Comparison of ENCODE assay signal across 7 mouse cellular contexts in the genomic region with DNA sequence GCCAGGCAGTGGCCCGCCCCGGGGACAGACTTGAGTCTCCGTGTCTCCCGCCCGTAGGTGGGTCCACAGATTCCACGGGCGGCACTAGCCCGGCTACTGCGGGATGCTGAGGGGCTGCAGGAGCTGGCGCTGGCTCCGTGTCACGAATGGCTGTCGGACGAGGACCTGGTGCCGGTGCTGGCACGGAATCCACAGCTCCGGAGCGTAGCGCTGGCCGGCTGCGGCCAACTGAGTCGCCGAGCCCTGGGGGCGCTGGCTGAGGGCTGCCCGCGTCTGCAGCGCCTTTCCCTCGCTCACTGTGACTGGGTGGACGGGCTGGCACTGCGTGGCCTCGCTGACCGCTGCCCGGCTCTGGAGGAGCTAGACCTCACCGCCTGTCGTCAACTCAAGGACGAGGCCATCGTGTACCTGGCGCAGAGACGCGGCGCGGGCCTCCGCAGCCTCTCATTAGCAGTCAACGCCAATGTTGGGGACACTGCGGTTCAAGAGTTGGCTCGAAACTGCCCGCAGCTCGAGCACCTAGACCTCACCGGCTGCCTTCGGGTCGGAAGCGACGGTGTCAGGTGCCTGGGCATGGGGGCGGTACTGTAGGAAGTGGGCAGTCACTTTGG. TPM values are rescaled to one million over a fixed set of nuclear protein-coding genes. Genes with fewer than 3 reads are reported as not detected.
A peak's percentile ranks its signal among the peaks of the same experiment; 100 is the strongest.
DNase-seq lines count a peak whose midpoint lies in the region; ATAC-seq and TF ChIP-seq lines count a peak whose summit lies in the region.

No protein-coding gene starts in this region.

- DNase-seq in heart, postnatal 0 days (ENCODE audit: low spot score) = no peak
- DNase-seq in liver, embryonic 11.5 days (ENCODE audit: low spot score) = no peak
- no peak for DNase-seq in embryo, embryonic 10.5 days (ENCODE audit: low spot score)

- peak overlapping the region; percentile 97 for H3K4me3 ChIP-seq in megakaryocyte, embryonic 14.5 days (replicated peaks)
- peak overlapping the region; percentile 67 for H3K4me3 ChIP-seq in cortical plate, adult 2 months (ENCODE audit: insufficient read depth, low read length)
- peak overlapping the region; percentile 63 for H3K4me3 ChIP-seq in heart, postnatal 0 days (ENCODE audit: low read depth, low read length)
- peak overlapping the region; percentile 72 for H3K4me3 ChIP-seq in liver, embryonic 11.5 days (ENCODE audit: low read depth, low read length)
- H3K4me3 ChIP-seq in stomach, embryonic 15.5 days (replicated peaks) = peak overlapping the region; percentile 51

- TF ChIP-seq EP300 in heart, postnatal 0 days (IDR thresholded peaks at IDR 0.05; ENCODE audit: low read depth) = no peak

- ATAC-seq in megakaryocyte, adult 5-6 weeks (ENCODE audit: poor library complexity, severe bottlenecking) = no peak
- no peak for ATAC-seq in heart, postnatal 0 days (ENCODE audit: insufficient read depth, low read depth)
- ATAC-seq in liver, embryonic 11.5 days (replicated peaks; ENCODE audit: low FRiP score) = 0 out of 2 replicates have a peak, but pooled peaks have one; percentile 1
- no peak for ATAC-seq in stomach, embryonic 15.5 days (ENCODE audit: insufficient read depth, low FRiP score, low read depth)

- H3K4me1 ChIP-seq in megakaryocyte, embryonic 14.5 days = peaks cover 49% of the 10 kb centered on the region
- no peaks in the 10 kb centered on the region for H3K4me1 ChIP-seq in cortical plate, adult 2 months (ENCODE audit: control insufficient read depth, insufficient read depth, low read length)
- H3K4me1 ChIP-seq in heart, postnatal 0 days (ENCODE audit: control insufficient read depth, insufficient read depth) = peaks cover 10% of the 10 kb centered on the region
- peaks cover 26% of the 10 kb centered on the region for H3K4me1 ChIP-seq in liver, embryonic 11.5 days (replicated peaks; ENCODE audit: control insufficient read depth, insufficient read depth, low read length)
- H3K4me1 ChIP-seq in stomach, embryonic 15.5 days = peaks cover 26% of the 10 kb centered on the region

- TF ChIP-seq CTCF in cortical plate, adult 2 months (IDR thresholded peaks at IDR 0.05; ENCODE audit: extremely low read depth, insufficient read depth, low read length) = no peak
- TF ChIP-seq CTCF in heart, postnatal 0 days (IDR thresholded peaks at IDR 0.05; ENCODE audit: low read depth) = no peak

- peak overlapping the region; percentile 47 for H3K9ac ChIP-seq in heart, postnatal 0 days (replicated peaks; ENCODE audit: low read depth, low read length)
- peak overlapping the region; percentile 63 for H3K9ac ChIP-seq in liver, embryonic 11.5 days (ENCODE audit: low read depth, low read length)
- peak overlapping the region; percentile 58; the same call in 1 of the 2 replicates for H3K9ac ChIP-seq in stomach, embryonic 15.5 days

- WGBS in heart, postnatal 0 days = 2% methylated on average over 45 of the region's 54 CpGs
- 3% methylated on average over 54 of the region's 54 CpGs for WGBS in liver, embryonic 11.5 days
- 1% methylated on average over 51 of the region's 54 CpGs for WGBS in stomach, embryonic 15.5 days

- H3K36me3 ChIP-seq in megakaryocyte, embryonic 14.5 days (replicated peaks; ENCODE audit: low read length) = peaks cover 30% of the 10 kb centered on the region
- H3K36me3 ChIP-seq in heart, postnatal 0 days (replicated peaks; ENCODE audit: control insufficient read depth, insufficient read depth, low read length) = peaks cover 20% of the 10 kb centered on the region
- peaks cover 4% of the 10 kb centered on the region; the same call in 1 of the 2 replicates for H3K36me3 ChIP-seq in liver, embryonic 11.5 days (ENCODE audit: control insufficient read depth, insufficient read depth, low read length)
- 0 out of 2 replicates have a peak, but pooled peaks cover 5% of the 10 kb centered on the region for H3K36me3 ChIP-seq in stomach, embryonic 15.5 days

- peak overlapping the region; percentile 90 for H3K4me2 ChIP-seq in heart, postnatal 0 days (ENCODE audit: low read depth, low read length)
- peak overlapping the region; percentile 100 for H3K4me2 ChIP-seq in liver, embryonic 11.5 days
- peak overlapping the region; percentile 100 for H3K4me2 ChIP-seq in stomach, embryonic 15.5 days

- H3K27ac ChIP-seq in cortical plate, adult 2 months (ENCODE audit: insufficient read depth, low read length) = peak overlapping the region; percentile 92
- peak overlapping the region; percentile 82 for H3K27ac ChIP-seq in heart, postnatal 0 days (ENCODE audit: low read depth)
- H3K27ac ChIP-seq in liver, embryonic 11.5 days (ENCODE audit: low read depth, low read length) = no peak overlapping the region
- H3K27ac ChIP-seq in stomach, embryonic 15.5 days = peak overlapping the region; percentile 91

- H3K27me3 ChIP-seq in megakaryocyte, embryonic 14.5 days (replicated peaks) = peaks cover 32% of the 10 kb centered on the region
- H3K27me3 ChIP-seq in heart, postnatal 0 days (ENCODE audit: control insufficient read depth, insufficient read depth, low read length) = peaks cover 32% of the 10 kb centered on the region
- H3K27me3 ChIP-seq in liver, embryonic 11.5 days (replicated peaks; ENCODE audit: control insufficient read depth, insufficient read depth, low read length) = peaks cover 39% of the 10 kb centered on the region
- H3K27me3 ChIP-seq in stomach, embryonic 15.5 days (replicated peaks) = peaks cover 26% of the 10 kb centered on the region

- TF ChIP-seq POLR2A in cortical plate, adult 2 months (IDR thresholded peaks at IDR 0.05; ENCODE audit: extremely low read depth, insufficient read depth, low read length) = no peak

- H3K9me3 ChIP-seq in megakaryocyte, embryonic 14.5 days = no peaks in the 10 kb centered on the region
- no peaks in the 10 kb centered on the region for H3K9me3 ChIP-seq in heart, postnatal 0 days (replicated peaks; ENCODE audit: control insufficient read depth, low read length)
- H3K9me3 ChIP-seq in liver, embryonic 11.5 days (ENCODE audit: control insufficient read depth, low read length) = no peaks in the 10 kb centered on the region
- no peaks in the 10 kb centered on the region for H3K9me3 ChIP-seq in stomach, embryonic 15.5 days

RNA-seq across cellular contexts. Expression of a gene that starts 1.2 kb away (rescaled TPM):
- 17.4 and 18.6 TPM in 2 replicates for polyA plus RNA-seq in megakaryocyte, embryonic 14.5 days (2012; ENCODE audit: insufficient read depth, low replicate concordance)
- total RNA-seq in megakaryocyte, adult 5-6 weeks (2015) = 1.9 and 2.1 TPM in 2 replicates
- total RNA-seq in megakaryocyte, adult 5-6 weeks (2017) = 1.3 and 1.8 TPM in 2 replicates
- 42.8 and 42.9 TPM in 2 replicates for polyA plus RNA-seq in cortical plate, adult 2 months (2012; rRNA removed)
- total RNA-seq in heart, postnatal 0 days (2014; rRNA removed; ENCODE audit: low replicate concordance) = 10.4 and 13.3 TPM in 2 replicates
- polyA plus RNA-seq in heart, postnatal 0 days (2015; fragmentation: Nextera tagmentation; extraction: Ambion mirVana) = 11.5 and 12.2 TPM in 2 replicates
- polyA plus RNA-seq in liver, embryonic 11.5 days (2014; fragmentation: Nextera tagmentation; extraction: Ambion mirVana) = 15.7 and 16.4 TPM in 2 replicates
- polyA plus RNA-seq in stomach, embryonic 15.5 days (2015; fragmentation: Nextera tagmentation; extraction: Ambion mirVana) = 16.7 TPM in 2 replicates

RNA-seq across cellular contexts. Expression of a gene that starts 2.2 kb away (rescaled TPM):
- 0.19 TPM in 1 of 2 replicates, not detected in the other for polyA plus RNA-seq in megakaryocyte, embryonic 14.5 days (2012; ENCODE audit: insufficient read depth, low replicate concordance)
- 0.11 and 0.36 TPM in 2 replicates for total RNA-seq in megakaryocyte, adult 5-6 weeks (2015)
- total RNA-seq in megakaryocyte, adult 5-6 weeks (2017) = not detected in 2 replicates
- polyA plus RNA-seq in cortical plate, adult 2 months (2012; rRNA removed) = 617 and 701 TPM in 2 replicates
- total RNA-seq in heart, postnatal 0 days (2014; rRNA removed; ENCODE audit: low replicate concordance) = 0.97 and 13.4 TPM in 2 replicates
- 1.7 and 2.2 TPM in 2 replicates for polyA plus RNA-seq in heart, postnatal 0 days (2015; fragmentation: Nextera tagmentation; extraction: Ambion mirVana)
- 11.9 and 12.4 TPM in 2 replicates for polyA plus RNA-seq in liver, embryonic 11.5 days (2014; fragmentation: Nextera tagmentation; extraction: Ambion mirVana)
- 52.9 and 54.7 TPM in 2 replicates for polyA plus RNA-seq in stomach, embryonic 15.5 days (2015; fragmentation: Nextera tagmentation; extraction: Ambion mirVana)

RNA-seq across cellular contexts. Expression of a gene that starts 9.4 kb away (rescaled TPM):
- polyA plus RNA-seq in megakaryocyte, embryonic 14.5 days (2012; ENCODE audit: insufficient read depth, low replicate concordance) = 39.1 and 126 TPM in 2 replicates
- 31.3 and 33.1 TPM in 2 replicates for total RNA-seq in megakaryocyte, adult 5-6 weeks (2015)
- total RNA-seq in megakaryocyte, adult 5-6 weeks (2017) = 108 and 114 TPM in 2 replicates
- polyA plus RNA-seq in cortical plate, adult 2 months (2012; rRNA removed) = 233 and 235 TPM in 2 replicates
- total RNA-seq in heart, postnatal 0 days (2014; rRNA removed; ENCODE audit: low replicate concordance) = 91.7 and 114 TPM in 2 replicates
- 129 and 136 TPM in 2 replicates for polyA plus RNA-seq in heart, postnatal 0 days (2015; fragmentation: Nextera tagmentation; extraction: Ambion mirVana)
- 151 and 153 TPM in 2 replicates for polyA plus RNA-seq in liver, embryonic 11.5 days (2014; fragmentation: Nextera tagmentation; extraction: Ambion mirVana)
- 134 and 137 TPM in 2 replicates for polyA plus RNA-seq in stomach, embryonic 15.5 days (2015; fragmentation: Nextera tagmentation; extraction: Ambion mirVana)

RNA-seq across cellular contexts. Expression of a gene that starts 11.8 kb away (rescaled TPM):
- polyA plus RNA-seq in megakaryocyte, embryonic 14.5 days (2012; ENCODE audit: insufficient read depth, low replicate concordance) = 8.8 and 9.9 TPM in 2 replicates
- total RNA-seq in megakaryocyte, adult 5-6 weeks (2015) = 17.2 and 18.1 TPM in 2 replicates
- 8.1 and 11.7 TPM in 2 replicates for total RNA-seq in megakaryocyte, adult 5-6 weeks (2017)
- 35.9 and 40.5 TPM in 2 replicates for polyA plus RNA-seq in cortical plate, adult 2 months (2012; rRNA removed)
- 5.2 and 21.8 TPM in 2 replicates for total RNA-seq in heart, postnatal 0 days (2014; rRNA removed; ENCODE audit: low replicate concordance)
- 3.2 and 3.7 TPM in 2 replicates for polyA plus RNA-seq in heart, postnatal 0 days (2015; fragmentation: Nextera tagmentation; extraction: Ambion mirVana)
- polyA plus RNA-seq in liver, embryonic 11.5 days (2014; fragmentation: Nextera tagmentation; extraction: Ambion mirVana) = 21.9 and 25.4 TPM in 2 replicates
- 11.9 and 12.9 TPM in 2 replicates for polyA plus RNA-seq in stomach, embryonic 15.5 days (2015; fragmentation: Nextera tagmentation; extraction: Ambion mirVana)

RNA-seq across cellular contexts. Expression of a gene that starts 21.0 kb away (rescaled TPM):
- polyA plus RNA-seq in megakaryocyte, embryonic 14.5 days (2012; ENCODE audit: insufficient read depth, low replicate concordance) = 0.32 TPM in 1 of 2 replicates, not detected in the other
- total RNA-seq in megakaryocyte, adult 5-6 weeks (2015) = 0.18 TPM in 1 of 2 replicates, not detected in the other
- 0.48 and 0.53 TPM in 2 replicates for total RNA-seq in megakaryocyte, adult 5-6 weeks (2017)
- polyA plus RNA-seq in cortical plate, adult 2 months (2012; rRNA removed) = 1.7 and 2.4 TPM in 2 replicates
- 1.5 TPM in 1 of 2 replicates, not detected in the other for total RNA-seq in heart, postnatal 0 days (2014; rRNA removed; ENCODE audit: low replicate concordance)
- polyA plus RNA-seq in heart, postnatal 0 days (2015; fragmentation: Nextera tagmentation; extraction: Ambion mirVana) = 1.1 and 1.3 TPM in 2 replicates
- polyA plus RNA-seq in liver, embryonic 11.5 days (2014; fragmentation: Nextera tagmentation; extraction: Ambion mirVana) = 0.87 and 1.5 TPM in 2 replicates
- 1.4 and 1.5 TPM in 2 replicates for polyA plus RNA-seq in stomach, embryonic 15.5 days (2015; fragmentation: Nextera tagmentation; extraction: Ambion mirVana)

Comparison
In these comparisons a context has a peak if more than half of its experiments do, and no peak if none do; other contexts are left out.
1. RNA of a gene that starts 2.2 kb away (polyA plus RNA-seq): 617 to 701 TPM in cortical plate, adult 2 months; 52.9 to 54.7 TPM in stomach, embryonic 15.5 days, 11.9 to 12.4 TPM in liver, embryonic 11.5 days, 1.7 to 2.2 TPM in heart, postnatal 0 days and 0.19 TPM in megakaryocyte, embryonic 14.5 days; every median in the first group is over 10 times any median in the second.
2. Peak in every context shown above with its lines, with median percentiles within 50 percentile points of each other: H3K4me3 ChIP-seq, H3K4me2 ChIP-seq and H3K9ac ChIP-seq.